In genomic region chr19:53809185-53809861, GRCm38 (mm10) we compare ENCODE assay signal across 8 mouse cellular contexts.
DNase-seq lines count a peak whose midpoint lies in the region; ATAC-seq and TF ChIP-seq lines count a peak whose summit lies in the region.

No protein-coding gene starts in this region.

- H3K27me3 ChIP-seq in megakaryocyte, embryonic 14.5 days (replicated peaks) = no peaks in the 10 kb centered on the region
- 0 out of 2 replicates have a peak, but pooled peaks cover 8% of the 10 kb centered on the region for H3K27me3 ChIP-seq in limb, embryonic 10.5 days (ENCODE audit: low read depth, poor library complexity, severe bottlenecking)
- no peaks in the 10 kb centered on the region for H3K27me3 ChIP-seq in stomach, postnatal 0 days (ENCODE audit: control insufficient read depth, insufficient read depth, low read length)
- H3K27me3 ChIP-seq in hindbrain, embryonic 13.5 days = no peaks in the 10 kb centered on the region

- peak; percentile 43 for DNase-seq in CD4-positive, CD25-positive, alpha-beta regulatory T cell, adult 2 months (ENCODE audit: low read depth, low spot score)
- DNase-seq in limb, embryonic 10.5 days (ENCODE audit: low spot score) = no peak
- DNase-seq in stomach, postnatal 0 days (ENCODE audit: low spot score) = no peak

- H3K4me3 ChIP-seq in megakaryocyte, embryonic 14.5 days (replicated peaks) = peak overlapping the region; percentile 62
- no peak overlapping the region for H3K4me3 ChIP-seq in limb, embryonic 10.5 days
- no peak overlapping the region for H3K4me3 ChIP-seq in stomach, postnatal 0 days (ENCODE audit: low read depth, low read length)
- no peak overlapping the region for H3K4me3 ChIP-seq in hindbrain, embryonic 13.5 days

- 0 out of 2 replicates have a peak overlapping the region, but pooled peaks have one; percentile 1 for H3K27ac ChIP-seq in limb, embryonic 10.5 days
- H3K27ac ChIP-seq in stomach, postnatal 0 days (replicated peaks) = peak overlapping the region; percentile 30; the same call in 1 of the 2 replicates
- no peak overlapping the region for H3K27ac ChIP-seq in hindbrain, embryonic 13.5 days

- H3K9ac ChIP-seq in stomach, postnatal 0 days (ENCODE audit: low read length) = no peak overlapping the region
- H3K9ac ChIP-seq in hindbrain, embryonic 13.5 days = no peak overlapping the region

- H3K4me1 ChIP-seq in megakaryocyte, embryonic 14.5 days = peaks cover 79% of the 10 kb centered on the region
- H3K4me1 ChIP-seq in limb, embryonic 10.5 days = peaks cover 32% of the 10 kb centered on the region
- peaks cover 11% of the 10 kb centered on the region for H3K4me1 ChIP-seq in stomach, postnatal 0 days (replicated peaks; ENCODE audit: control insufficient read depth, insufficient read depth)
- peaks cover 10% of the 10 kb centered on the region for H3K4me1 ChIP-seq in hindbrain, embryonic 13.5 days (replicated peaks)

- no peak for TF ChIP-seq CTCF in stomach, postnatal 0 days (IDR thresholded peaks at IDR 0.05; ENCODE audit: low read depth)

- no peak for ATAC-seq in CD4-positive, CD25-positive, alpha-beta regulatory T cell, adult 4 months
- ATAC-seq in megakaryocyte, adult 5-6 weeks (ENCODE audit: poor library complexity, severe bottlenecking) = no peak
- ATAC-seq in stomach, postnatal 0 days (ENCODE audit: low FRiP score, low TSS enrichment) = peak; percentile 34; the same call in 1 of the 2 replicates
- ATAC-seq in hindbrain, embryonic 13.5 days (ENCODE audit: low FRiP score) = no peak
- ATAC-seq in granulocyte monocyte progenitor cell, adult 5-6 weeks (replicated peaks; ENCODE audit: poor library complexity, severe bottlenecking) = no peak

- no peaks in the 10 kb centered on the region for H3K9me3 ChIP-seq in megakaryocyte, embryonic 14.5 days
- no peaks in the 10 kb centered on the region for H3K9me3 ChIP-seq in limb, embryonic 10.5 days (replicated peaks)
- H3K9me3 ChIP-seq in stomach, postnatal 0 days (ENCODE audit: control insufficient read depth, low read length) = no peaks in the 10 kb centered on the region
- H3K9me3 ChIP-seq in hindbrain, embryonic 13.5 days = no peaks in the 10 kb centered on the region

- WGBS in limb, embryonic 10.5 days = 51% methylated on average over 7 of the region's 7 CpGs
- 36% methylated on average over 7 of the region's 7 CpGs for WGBS in stomach, postnatal 0 days
- WGBS in hindbrain, embryonic 13.5 days = 63% methylated on average over 7 of the region's 7 CpGs

- H3K36me3 ChIP-seq in megakaryocyte, embryonic 14.5 days (replicated peaks; ENCODE audit: low read length) = peaks cover 12% of the 10 kb centered on the region
- no peaks in the 10 kb centered on the region for H3K36me3 ChIP-seq in limb, embryonic 10.5 days
- no peaks in the 10 kb centered on the region for H3K36me3 ChIP-seq in stomach, postnatal 0 days (ENCODE audit: control insufficient read depth, insufficient read depth, low read length)
- H3K36me3 ChIP-seq in hindbrain, embryonic 13.5 days = no peaks in the 10 kb centered on the region

- no peak overlapping the region for H3K4me2 ChIP-seq in stomach, postnatal 0 days (replicated peaks; ENCODE audit: low read depth)
- no peak overlapping the region for H3K4me2 ChIP-seq in hindbrain, embryonic 13.5 days

- no peak for TF ChIP-seq EP300 in stomach, postnatal 0 days (optimal IDR thresholded peaks at IDR 0.05)
